Mouse (Mus musculus) stomach, embryonic 14.5 days (tissue): ENCODE data around the gene Mien1. TPM values are rescaled to one million over a fixed set of nuclear protein-coding genes. Genes with fewer than 3 reads are reported as not detected.

ENCODE experiments used
- ATAC-seq: fragments of 200-750 bp; cut with Nextera tagmentation; 2 replicates; pipeline ENCODE4 v1.8.0; 2017; ENCODE audit warnings: low read depth, moderate TSS enrichment; ENCODE audit not compliant: insufficient number of reproducible peaks, insufficient read depth, low FRiP score
- H3K27ac ChIP-seq: fragments of 300-500 bp; sonication (generic); 2 replicates; pipeline ENCODE4 v1.5.1; 2014; ENCODE audit warnings: mild to moderate bottlenecking, low read length, moderate library complexity, mixed read lengths
- H3K27me3 ChIP-seq: fragments of 300-500 bp; sonication (generic); 2 replicates; pipeline ENCODE4 v1.6.1; 2014; ENCODE audit warnings: low read length, control low read depth, mixed read lengths; ENCODE audit not compliant: control insufficient read depth, insufficient read depth
- H3K36me3 ChIP-seq: fragments of 300-500 bp; sonication (generic); 2 replicates; pipeline ENCODE4 v1.6.1; 2014; ENCODE audit warnings: mild to moderate bottlenecking, control low read depth, low read length, moderate library complexity, mixed read lengths; ENCODE audit not compliant: control insufficient read depth, insufficient read depth
- H3K4me1 ChIP-seq: fragments of 300-500 bp; sonication (generic); 2 replicates; pipeline ENCODE4 v1.6.1; 2014; ENCODE audit warnings: low read length, control low read depth, mixed read lengths; ENCODE audit not compliant: control insufficient read depth, insufficient read depth
- H3K4me2 ChIP-seq: fragments of 300-500 bp; sonication (generic); replicated peaks from 2 replicates; pipeline ENCODE4 v1.6.1; 2014; ENCODE audit warnings: low read depth, low read length, control low read depth
- H3K4me3 ChIP-seq: fragments of 300-500 bp; sonication (generic); 2 replicates; pipeline ENCODE4 v1.5.1; 2014; ENCODE audit warnings: low read depth, low read length, control low read depth
- H3K9ac ChIP-seq: fragments of 300-500 bp; sonication (generic); replicated peaks from 2 replicates; pipeline ENCODE4 v1.6.1; 2014; ENCODE audit warnings: low read depth, mild to moderate bottlenecking, control low read depth, low read length, moderate library complexity, mixed read lengths
- H3K9me3 ChIP-seq: fragments of 300-500 bp; sonication (generic); 2 replicates; pipeline ENCODE4 v1.6.1; 2016; ENCODE audit warnings: low read depth, low read length, control low read depth; ENCODE audit not compliant: control insufficient read depth
- WGBS: fragments of 180-500 bp; shearing (Covaris S2); extraction: QIAGEN DNeasy Blood & Tissue Kit; methylation state at CpG from one replicate; pipeline ENCODE4 v1.1.7; 2014; 5-methylcytosine and 5-hydroxymethylcytosine counted together
- polyA plus RNA-seq: library from polyadenylated mRNA; unstranded; fragments of >200 nt; fragmentation: Nextera tagmentation; extraction: Ambion mirVana; gene quantifications from 2 replicates; pipeline ENCODE4 v1.2.1, GENCODE M21; 2014

Gene Mien1
- polyA plus RNA-seq, 1 experiment from 2014 or later = 98.0 TPM

GRCm38 (mm10) chr11:98476434-98476807 lies 37.6 kb upstream of the Mien1 start:
- H3K36me3 ChIP-seq = no peaks in the 10 kb centered on the region

DNA sequence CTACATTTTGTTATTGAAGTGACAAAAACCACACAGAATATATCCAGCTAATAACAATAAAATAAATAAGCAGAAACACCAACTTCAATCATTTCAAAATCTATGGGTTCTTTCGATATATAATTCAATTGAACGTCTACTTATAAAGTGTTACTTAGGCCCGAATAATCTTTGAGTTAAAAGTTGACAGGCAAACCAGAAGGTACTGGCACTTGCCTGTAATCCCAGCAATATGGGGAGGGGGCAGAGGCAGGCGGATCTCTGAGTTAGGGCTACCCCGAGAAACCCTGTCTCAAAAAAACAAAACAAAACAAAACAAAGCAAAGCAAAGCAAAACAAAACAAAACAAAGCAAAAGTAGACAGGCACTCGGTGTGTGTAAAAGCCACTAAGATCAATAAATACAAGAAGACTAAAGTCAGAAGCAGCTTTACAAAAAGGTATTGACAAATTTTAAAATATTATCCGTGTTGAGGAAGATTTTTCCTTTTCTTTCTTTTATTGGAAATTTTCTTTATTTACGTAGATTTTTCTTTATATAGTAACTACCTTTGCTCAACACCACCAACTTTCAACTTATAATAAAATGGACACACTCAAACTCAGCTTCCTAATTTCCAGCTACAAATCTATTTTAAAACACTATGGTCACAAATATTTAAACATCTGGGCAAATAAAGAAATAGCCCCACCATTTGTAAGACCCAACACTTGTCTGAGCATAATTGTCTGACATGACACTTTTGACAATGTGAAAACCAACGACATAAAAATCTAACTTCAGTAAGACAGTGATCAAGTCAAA lies 37.0 kb upstream of the Mien1 start:
- H3K9ac ChIP-seq = no peak overlapping the region
- no peak overlapping the region for H3K27ac ChIP-seq
- WGBS = 85% methylated on average over 9 of the region's 9 CpGs
- no peaks in the 10 kb centered on the region for H3K36me3 ChIP-seq
- no peaks in the 10 kb centered on the region for H3K9me3 ChIP-seq
- no peak overlapping the region for H3K4me2 ChIP-seq
- H3K4me1 ChIP-seq = no peaks in the 10 kb centered on the region
- H3K27me3 ChIP-seq = no peaks in the 10 kb centered on the region
- no peak overlapping the region for H3K4me3 ChIP-seq
- no peak for ATAC-seq

More at GRCm38 (mm10) chr11:98476434-98476807, 37.6 kb upstream of the Mien1 start:
- Histone ChIP-seq H3K9me3 (no peaks in the 10 kb centered on the region), H3K4me1 (no peaks in the 10 kb centered on the region), H3K27me3 (no peaks in the 10 kb centered on the region), H3K27ac (no peak overlapping the region), H3K9ac (no peak overlapping the region), H3K4me3 (no peak overlapping the region), H3K4me2 (no peak overlapping the region)
- 73% methylated on average over 4 of the region's 4 CpGs for WGBS
- no peak for ATAC-seq

DNA sequence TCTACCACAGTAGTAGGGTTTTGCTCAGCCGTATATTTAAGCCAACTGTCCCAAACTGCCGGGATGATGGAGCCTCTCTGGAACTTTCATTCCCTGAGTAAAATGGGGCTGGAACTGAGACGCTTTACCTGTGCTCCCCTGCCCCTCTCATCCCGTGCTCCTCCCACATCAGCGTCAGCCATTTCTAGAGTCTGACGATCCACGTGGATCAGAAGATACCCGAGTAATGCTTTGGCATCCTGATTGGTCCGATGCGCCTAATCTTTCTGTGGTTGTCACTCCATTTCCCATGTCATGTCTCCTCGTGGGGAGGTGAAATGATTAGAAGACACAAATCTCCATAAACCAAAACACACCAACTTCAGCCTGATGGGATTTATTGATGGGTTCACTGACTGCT lies 36.2 kb upstream of the Mien1 start:
- no peak overlapping the region for H3K27ac ChIP-seq
- H3K27me3 ChIP-seq = no peaks in the 10 kb centered on the region
- WGBS = 87% methylated on average over 11 of the region's 11 CpGs
- H3K4me3 ChIP-seq = no peak overlapping the region
- ATAC-seq = no peak
- H3K9me3 ChIP-seq = no peaks in the 10 kb centered on the region
- no peak overlapping the region for H3K9ac ChIP-seq
- no peak overlapping the region for H3K4me2 ChIP-seq
- H3K36me3 ChIP-seq = no peaks in the 10 kb centered on the region
- no peaks in the 10 kb centered on the region for H3K4me1 ChIP-seq

DNA sequence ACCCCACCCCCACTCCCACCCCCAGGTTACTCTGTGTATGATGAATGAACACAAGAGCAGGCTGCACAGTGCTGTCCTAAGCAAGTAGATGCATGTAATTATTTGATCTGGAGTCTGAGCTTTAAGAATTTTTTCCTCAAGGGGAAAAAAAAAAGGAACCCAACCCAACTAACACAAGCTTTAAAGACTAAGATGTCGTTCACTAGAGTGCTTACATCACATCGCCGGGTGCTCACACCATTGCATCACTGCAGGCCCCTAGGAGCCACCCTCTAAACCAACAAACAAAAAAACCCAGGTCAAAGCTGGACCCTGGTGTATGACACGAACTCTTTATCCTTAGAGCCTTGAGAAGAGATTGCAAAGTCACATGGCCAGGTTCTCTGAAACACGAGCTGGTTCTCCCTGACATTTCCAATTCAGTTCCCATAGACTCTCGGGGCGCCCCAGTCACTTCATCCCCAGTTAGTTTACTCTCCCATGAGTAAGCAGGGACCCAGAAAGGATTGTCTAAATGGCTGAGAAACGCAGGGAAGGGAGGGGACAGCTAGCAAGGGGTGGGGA lies 35.2 kb upstream of the Mien1 start:
- Histone ChIP-seq H3K27ac (no peak overlapping the region), H3K9me3 (no peaks in the 10 kb centered on the region), H3K4me1 (no peaks in the 10 kb centered on the region), H3K4me2 (no peak overlapping the region), H3K9ac (no peak overlapping the region), H3K4me3 (no peak overlapping the region), H3K27me3 (no peaks in the 10 kb centered on the region), H3K36me3 (no peaks in the 10 kb centered on the region)
- 50% methylated on average over 8 of the region's 8 CpGs for WGBS
- ATAC-seq = no peak

- WGBS = 62% methylated on average over 4 of the region's 4 CpGs
- Histone ChIP-seq H3K9ac (no peak overlapping the region), H3K4me1 (no peaks in the 10 kb centered on the region), H3K27ac (no peak overlapping the region), H3K27me3 (no peaks in the 10 kb centered on the region), H3K36me3 (no peaks in the 10 kb centered on the region), H3K4me2 (no peak overlapping the region), H3K4me3 (no peak overlapping the region), H3K9me3 (no peaks in the 10 kb centered on the region)
- ATAC-seq = no peak
Measured at GRCm38 (mm10) chr11:98472696-98473095, 33.9 kb upstream of the Mien1 start.

GRCm38 (mm10) chr11:98470795-98471194 lies 32.0 kb upstream of the Mien1 start:
- WGBS = 75% methylated on average over 6 of the region's 6 CpGs
- no peak overlapping the region for H3K4me3 ChIP-seq
- no peaks in the 10 kb centered on the region for H3K9me3 ChIP-seq
- no peak overlapping the region for H3K27ac ChIP-seq
- no peak overlapping the region for H3K4me2 ChIP-seq
- no peaks in the 10 kb centered on the region for H3K36me3 ChIP-seq
- H3K27me3 ChIP-seq = no peaks in the 10 kb centered on the region
- no peaks in the 10 kb centered on the region for H3K4me1 ChIP-seq
- ATAC-seq = no peak
- no peak overlapping the region for H3K9ac ChIP-seq

DNA sequence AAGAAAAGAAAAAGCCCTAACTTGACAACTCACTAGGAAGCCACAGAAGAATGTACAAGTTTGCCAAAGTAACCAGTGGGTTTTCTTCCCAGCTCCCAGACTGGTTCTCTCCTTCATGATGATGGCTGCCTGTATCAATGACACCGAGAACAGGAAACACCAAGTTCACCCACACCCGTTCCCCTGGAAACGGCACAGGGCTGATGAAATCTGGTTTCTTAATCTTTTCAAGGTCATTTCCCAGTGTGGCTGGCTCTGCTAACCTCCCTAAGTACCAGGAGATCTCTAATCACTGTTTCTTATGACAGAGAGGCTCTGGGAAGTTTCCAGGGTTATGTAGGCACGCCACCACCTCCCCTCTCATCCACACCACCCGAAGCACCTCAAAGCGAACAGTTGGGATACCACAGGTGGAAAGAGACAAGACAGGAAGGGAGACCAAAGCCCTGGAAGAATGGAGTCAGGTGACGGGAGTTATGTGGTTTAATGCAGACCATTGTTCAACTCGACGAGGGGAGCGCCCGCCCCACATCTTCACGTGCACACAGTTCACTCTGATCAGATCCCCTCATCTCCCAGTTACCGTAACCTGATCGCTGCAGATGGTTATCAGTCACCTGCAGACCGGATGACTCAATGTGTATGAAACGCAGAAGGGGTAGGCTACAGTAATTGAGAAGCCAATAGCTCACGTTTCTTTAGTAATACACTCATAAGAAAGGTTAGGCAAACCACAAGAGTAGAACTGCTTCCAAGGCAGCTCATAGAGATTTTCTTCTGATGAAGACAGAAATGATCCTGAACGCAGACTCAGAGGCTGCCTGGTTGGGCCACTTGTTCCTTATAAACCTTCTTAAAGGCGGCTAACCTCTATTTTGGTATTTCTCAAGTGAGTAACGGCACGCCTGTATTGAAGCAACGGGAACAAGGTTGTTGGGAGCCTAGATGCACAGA lies 31.2 kb upstream of the Mien1 start:
- no peak overlapping the region for H3K9ac ChIP-seq
- H3K4me1 ChIP-seq = no peaks in the 10 kb centered on the region
- no peak for ATAC-seq
- H3K27ac ChIP-seq = no peak overlapping the region
- no peak overlapping the region for H3K4me2 ChIP-seq
- no peaks in the 10 kb centered on the region for H3K9me3 ChIP-seq
- H3K36me3 ChIP-seq = no peaks in the 10 kb centered on the region
- no peaks in the 10 kb centered on the region for H3K27me3 ChIP-seq
- H3K4me3 ChIP-seq = no peak overlapping the region
- whole genome bisulfite sequencing = 59% methylated on average over 22 of the region's 22 CpGs

GRCm38 (mm10) chr11:98464516-98464915 lies 25.7 kb upstream of the Mien1 start:
- WGBS = 78% methylated on average over 6 of the region's 6 CpGs
- Histone ChIP-seq H3K9ac (no peak overlapping the region), H3K36me3 (no peaks in the 10 kb centered on the region), H3K4me2 (no peak overlapping the region), H3K4me1 (no peaks in the 10 kb centered on the region), H3K27ac (no peak overlapping the region), H3K4me3 (no peak overlapping the region), H3K9me3 (no peaks in the 10 kb centered on the region), H3K27me3 (0 out of 2 replicates have a peak, but pooled peaks cover under 1% of the 10 kb centered on the region)
- no peak for ATAC-seq
